Mouse (Mus musculus): Measurements from ENCODE around the gene Bsg. TPM values are rescaled to one million over a fixed set of nuclear protein-coding genes. Genes with fewer than 3 reads are reported as not detected.

Gene Bsg
- total RNA-seq (2021): 100 to 1,000 TPM; 695 to 807 TPM
- long read RNA-seq, experiment 1, transcript Bsg-205 (7 exons, 1,261 nt): major isoform, 1,038 of 1,144 reads
- long read RNA-seq, experiment 1, transcript Bsg-202 (6 exons, 1,240 nt): minor isoform, 9 of 1,144 reads
- long read RNA-seq, experiment 1, partial matches to known transcripts: 7 of 1,144 reads
- long read RNA-seq, experiment 1, other reads (novel, unspliced or antisense): 86 of 1,144 reads
- long read RNA-seq, experiment 2, transcript Bsg-202 (6 exons, 1,240 nt): minor isoform, 12 of 1,906 reads
- long read RNA-seq, experiment 2, transcript Bsg-201 (8 exons, 1,526 nt): minor isoform, 6 of 1,906 reads
- long read RNA-seq, experiment 2, transcript Bsg-205 (7 exons, 1,261 nt): major isoform, 1,749 of 1,906 reads
- long read RNA-seq, experiment 2, partial matches to known transcripts: 27 of 1,906 reads
- long read RNA-seq, experiment 2, other reads (novel, unspliced or antisense): 112 of 1,906 reads

DNA sequence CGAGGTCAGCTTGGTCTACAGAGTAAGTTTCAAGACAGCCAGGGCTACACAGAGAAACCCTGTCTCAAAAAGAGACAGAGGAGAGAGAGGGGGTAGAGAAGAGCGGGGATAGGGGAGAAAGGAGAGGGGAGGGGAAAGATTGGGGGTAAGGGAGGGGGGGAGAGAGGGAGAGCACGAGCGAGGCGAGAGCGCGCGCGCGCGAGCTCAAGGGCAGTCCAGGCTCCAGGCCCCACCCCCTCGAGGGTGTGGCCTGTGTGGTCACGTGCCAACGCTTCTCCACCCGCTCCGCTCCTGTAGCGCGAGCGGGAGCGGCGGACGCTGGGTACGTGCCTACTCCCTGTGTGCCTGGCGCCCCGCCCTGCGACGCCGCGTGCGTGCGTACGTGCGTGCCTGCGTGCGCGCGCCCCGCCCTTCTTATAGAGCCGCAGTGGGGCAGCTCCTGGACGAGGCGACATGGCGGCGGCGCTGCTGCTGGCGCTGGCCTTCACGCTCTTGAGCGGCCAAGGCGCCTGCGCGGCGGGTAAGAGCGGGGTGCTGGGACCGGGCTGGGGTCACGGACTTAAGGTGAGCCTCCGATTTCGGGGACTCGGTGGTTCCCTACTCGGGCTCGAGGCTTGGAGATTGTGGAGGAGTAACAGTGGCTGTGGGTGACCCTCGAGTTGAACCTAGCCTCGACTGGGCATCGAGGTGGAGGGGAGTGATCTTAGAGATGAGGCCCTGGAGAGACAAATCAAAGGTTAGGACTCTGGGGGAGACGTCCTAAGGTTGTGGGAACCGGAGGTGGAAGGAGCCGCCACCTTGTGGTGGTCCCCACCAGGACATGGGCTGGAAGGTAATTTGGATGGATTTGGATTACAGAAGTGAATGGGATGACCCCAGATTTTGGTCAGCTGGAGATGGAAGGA, at the start of gene Bsg:
Gene Bsg (plus strand): TSS at position 427 of the 905 bp plus-strand sequence.
- peak; percentile 97 to 99 for DNase-seq (ENCODE audit: low spot score in 2 of 2)

DNA sequence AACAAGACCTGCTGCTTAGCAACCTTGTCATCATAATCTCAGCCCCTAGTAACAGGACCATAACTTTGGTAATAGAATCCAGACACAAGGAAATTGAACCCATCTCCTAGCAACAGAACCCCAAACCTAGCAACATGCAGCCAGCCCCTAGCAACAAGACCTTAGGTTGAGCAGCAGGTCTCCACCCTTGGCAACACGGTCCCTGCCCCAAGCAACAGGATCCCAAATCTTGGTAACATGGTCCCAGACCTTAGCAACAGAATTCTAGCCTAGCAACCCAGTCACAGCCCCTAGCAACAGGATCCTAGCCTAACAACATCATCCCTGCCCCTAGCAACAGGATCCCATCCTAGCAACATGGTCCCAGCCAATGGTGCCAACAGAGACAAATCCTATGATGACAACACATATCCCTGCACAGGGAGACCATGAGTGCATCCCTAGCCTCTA, 49.3 kb upstream of the Bsg start:
- peak; percentile 72 to 74 for DNase-seq (ENCODE audit: low spot score in 2 of 2)

DNA sequence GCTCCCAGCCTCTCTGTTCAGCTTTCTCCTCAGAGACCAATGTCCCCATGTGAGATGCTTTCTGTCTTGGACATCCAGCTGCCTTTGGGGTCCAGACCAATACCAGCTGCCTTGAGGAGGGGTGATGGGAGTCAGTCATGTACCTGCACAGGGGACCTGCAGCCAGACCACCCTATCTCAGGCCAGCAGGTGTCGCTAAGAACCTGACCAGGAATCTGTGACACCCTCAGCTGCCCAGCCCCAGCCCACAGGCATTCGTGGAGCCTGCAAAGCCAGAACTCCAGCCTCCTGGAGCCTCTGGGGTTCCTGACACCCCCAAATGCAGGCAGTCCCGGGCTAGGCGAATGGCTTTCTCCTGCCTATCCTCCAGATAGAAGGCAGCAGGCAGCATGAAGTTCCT, 45.5 kb upstream of the Bsg start:
- no peak for DNase-seq (ENCODE audit: low spot score in 2 of 2)

DNA sequence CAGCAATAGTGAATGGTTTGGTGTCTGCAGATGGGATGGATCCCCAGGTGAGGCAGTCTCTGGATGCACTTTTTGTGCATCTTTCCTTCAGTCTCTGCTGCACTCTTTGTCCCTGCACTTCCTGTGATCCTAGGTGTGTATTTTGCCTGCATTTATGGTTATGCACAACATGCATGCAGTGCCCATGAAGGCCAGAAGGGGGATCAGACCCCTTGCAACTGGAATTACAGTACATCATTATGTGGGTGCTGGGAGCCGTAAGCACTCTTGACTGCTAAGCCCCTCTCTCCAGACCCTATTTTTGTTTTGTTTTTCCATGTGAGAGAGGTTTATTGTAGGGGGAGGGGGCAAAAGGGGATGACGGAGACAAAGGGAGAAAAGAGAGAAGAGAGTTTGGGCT, 44.0 kb upstream of the Bsg start:
- no peak for DNase-seq (ENCODE audit: low spot score in 2 of 2)

DNA sequence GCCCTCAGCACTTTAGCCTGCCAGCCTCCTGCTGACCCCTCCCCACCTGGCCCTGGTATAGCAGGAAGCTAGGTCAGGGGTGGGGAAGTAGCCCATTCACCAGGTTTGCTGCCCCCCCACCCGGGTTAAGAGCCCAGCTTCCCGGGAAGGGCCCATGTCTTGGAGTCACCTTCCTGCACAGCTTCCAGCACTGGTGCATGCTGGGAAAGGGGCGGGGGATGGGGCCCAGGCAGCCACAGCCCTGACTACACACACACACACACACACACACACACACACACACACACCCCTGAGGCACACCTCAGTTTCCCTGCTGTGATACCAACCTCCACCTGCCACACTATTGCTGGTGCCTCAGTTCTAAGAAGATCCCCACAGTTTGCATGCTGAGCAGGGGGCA, 42.4 kb upstream of the Bsg start:
- no peak for DNase-seq (ENCODE audit: low spot score in 2 of 2)

DNA sequence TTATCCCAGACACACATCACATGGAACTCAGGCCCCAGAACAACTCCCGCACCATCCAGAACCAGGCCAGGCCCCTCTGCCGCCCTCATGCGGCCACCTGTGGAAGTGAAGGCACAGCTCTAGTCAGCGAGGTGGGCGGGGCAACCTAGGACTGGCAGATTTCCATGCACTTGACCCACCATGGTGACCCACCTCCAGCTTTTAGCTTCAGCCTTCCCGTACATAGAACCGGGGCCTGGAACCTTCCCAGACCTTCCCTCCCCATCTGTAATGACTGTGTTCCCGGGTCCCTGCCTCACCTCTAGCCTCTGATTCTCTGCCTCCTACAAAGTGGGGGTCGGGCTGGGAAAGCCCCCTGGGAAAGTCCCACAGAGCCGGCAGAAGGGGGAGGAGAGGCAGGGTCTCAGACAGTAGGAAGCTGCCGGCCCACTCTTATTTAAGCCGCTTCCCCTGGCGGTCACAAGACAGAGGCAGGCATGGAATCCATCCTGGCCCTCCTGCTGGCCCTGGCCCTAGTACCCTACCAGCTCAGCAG, 40.1 kb upstream of the Bsg start, which contains the start of gene Madcam1:
Gene Madcam1 (plus strand): TSS at position 429 of the 535 bp plus-strand sequence.
- DNase-seq (ENCODE audit: low spot score in 2 of 2): peak in 1 of 2 experiments; percentile 56

DNA sequence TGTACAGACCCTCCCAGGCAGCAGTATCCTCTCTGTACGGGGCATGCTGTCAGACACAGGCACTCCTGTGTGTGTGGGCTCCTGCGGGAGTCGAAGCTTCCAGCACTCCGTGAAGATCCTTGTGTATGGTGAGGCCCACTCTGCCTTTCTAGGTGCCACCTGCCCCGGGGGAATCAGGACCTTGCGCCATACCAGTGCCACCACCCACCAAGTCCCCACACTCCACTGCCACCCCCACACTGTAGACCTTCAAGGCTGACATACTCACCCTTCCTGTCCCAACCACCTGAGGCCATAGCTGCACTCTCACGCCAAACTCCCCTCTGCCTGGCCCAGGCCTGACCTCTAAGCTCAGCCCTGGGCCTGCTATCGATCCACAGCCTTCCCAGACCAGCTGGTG, 39.2 kb upstream of the Bsg start:
- no peak for DNase-seq (ENCODE audit: low spot score in 2 of 2)

DNA sequence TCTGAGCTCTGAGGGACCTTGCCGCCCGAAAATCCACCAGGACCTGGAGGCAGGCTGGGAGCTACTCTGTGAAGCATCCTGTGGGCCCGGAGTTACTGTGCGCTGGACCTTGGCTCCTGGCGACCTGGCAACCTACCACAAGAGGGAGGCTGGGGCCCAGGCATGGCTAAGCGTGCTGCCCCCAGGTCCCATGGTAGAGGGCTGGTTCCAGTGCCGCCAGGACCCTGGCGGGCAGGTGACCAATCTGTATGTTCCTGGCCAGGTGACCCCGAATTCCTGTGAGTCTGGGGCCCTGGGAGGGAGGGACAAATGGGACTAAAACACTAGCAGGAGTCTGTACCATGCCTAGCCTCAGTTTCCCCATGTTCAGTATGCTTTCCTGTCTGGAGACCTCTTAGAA, 37.8 kb upstream of the Bsg start:
- DNase-seq (ENCODE audit: low spot score in 2 of 2): no peak

DNA sequence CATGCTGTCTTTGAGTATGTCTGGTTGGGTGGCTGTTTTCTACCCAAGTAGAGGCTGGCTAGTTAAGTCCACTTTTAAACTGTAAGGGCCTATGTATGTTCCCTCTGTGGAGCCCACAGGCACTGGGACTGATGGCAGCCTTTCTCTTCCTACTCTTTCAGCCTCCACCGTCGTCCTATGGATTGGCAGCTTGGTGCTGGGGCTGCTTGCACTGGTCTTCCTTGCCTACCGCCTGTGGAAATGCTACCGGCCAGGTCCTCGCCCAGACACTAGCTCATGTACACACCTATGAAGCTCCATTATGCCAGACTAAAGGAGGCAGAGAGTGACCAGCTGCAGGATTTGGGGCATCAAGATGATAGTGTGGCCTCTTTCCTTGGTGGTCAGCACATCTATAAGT, 36.2 kb upstream of the Bsg start:
- DNase-seq (ENCODE audit: low spot score in 2 of 2): no peak

DNA sequence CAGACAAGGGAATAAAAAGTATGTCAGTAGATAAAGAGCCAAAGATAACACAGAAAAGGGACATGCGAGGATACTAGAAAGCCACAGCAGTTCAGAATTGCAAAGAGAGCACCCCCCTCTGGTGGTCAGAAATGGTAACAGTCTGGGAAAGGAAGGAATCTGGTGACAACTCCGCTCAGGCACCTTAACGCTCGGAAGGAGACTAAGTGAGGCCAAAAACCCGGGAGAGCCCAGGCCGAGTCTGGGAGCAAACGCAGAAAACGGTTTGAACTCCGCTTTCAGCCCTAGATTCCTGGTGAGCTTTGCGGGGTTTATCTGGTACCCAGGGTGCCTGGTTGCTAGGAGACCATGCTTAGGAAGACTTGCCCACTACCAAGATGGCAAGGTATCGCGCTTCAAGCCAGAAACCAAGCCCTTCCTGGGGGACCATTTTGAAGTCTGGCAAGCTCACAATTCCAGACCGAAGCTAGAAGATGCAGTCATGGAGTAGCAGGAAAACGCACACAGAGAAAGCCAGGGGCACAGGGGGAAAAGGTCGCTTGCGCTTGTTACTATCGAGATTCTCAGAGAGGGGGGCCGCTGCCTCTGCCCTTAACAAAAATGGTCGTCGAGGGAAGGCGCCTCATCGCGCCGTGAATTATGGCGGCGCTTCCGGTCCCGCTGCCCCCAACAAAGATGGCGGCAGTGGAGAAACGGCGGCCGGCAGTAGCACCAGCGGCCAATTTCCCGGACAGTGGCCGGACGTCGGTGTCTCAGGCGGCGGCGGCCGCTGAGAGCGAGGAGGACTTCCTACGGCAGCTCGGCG, 35.3 kb upstream of the Bsg start, which contains the start of gene Tpgs1:
Gene Tpgs1 (plus strand): TSS at position 599 of the 805 bp plus-strand sequence.
- DNase-seq (ENCODE audit: low spot score in 2 of 2): peak; percentile 95 to 97

DNA sequence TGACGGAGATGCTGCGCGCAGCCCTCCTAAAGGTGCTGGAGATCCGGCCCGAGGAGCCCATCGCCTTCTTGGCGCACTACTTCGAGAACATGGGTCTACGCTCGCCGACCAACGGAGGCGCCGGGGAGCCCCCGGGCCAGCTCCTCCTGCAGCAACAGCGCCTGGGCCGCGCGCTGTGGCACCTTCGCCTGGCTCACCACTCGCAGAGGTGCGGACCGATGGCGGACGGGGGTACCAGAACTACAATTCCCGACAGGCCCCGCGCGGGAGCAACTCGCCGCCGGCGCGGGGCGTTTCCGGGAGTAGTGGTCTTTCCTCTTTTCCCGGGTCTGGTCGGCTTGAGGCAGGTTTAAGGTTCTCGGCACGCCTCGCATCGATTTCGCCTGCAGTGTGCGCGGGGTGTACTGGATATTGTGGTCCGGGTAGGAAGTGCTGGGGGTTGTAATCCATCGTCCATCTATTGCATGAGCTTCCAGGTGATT, 34.7 kb upstream of the Bsg start:
- peak; percentile 81 to 85 for DNase-seq (ENCODE audit: low spot score in 2 of 2)

DNA sequence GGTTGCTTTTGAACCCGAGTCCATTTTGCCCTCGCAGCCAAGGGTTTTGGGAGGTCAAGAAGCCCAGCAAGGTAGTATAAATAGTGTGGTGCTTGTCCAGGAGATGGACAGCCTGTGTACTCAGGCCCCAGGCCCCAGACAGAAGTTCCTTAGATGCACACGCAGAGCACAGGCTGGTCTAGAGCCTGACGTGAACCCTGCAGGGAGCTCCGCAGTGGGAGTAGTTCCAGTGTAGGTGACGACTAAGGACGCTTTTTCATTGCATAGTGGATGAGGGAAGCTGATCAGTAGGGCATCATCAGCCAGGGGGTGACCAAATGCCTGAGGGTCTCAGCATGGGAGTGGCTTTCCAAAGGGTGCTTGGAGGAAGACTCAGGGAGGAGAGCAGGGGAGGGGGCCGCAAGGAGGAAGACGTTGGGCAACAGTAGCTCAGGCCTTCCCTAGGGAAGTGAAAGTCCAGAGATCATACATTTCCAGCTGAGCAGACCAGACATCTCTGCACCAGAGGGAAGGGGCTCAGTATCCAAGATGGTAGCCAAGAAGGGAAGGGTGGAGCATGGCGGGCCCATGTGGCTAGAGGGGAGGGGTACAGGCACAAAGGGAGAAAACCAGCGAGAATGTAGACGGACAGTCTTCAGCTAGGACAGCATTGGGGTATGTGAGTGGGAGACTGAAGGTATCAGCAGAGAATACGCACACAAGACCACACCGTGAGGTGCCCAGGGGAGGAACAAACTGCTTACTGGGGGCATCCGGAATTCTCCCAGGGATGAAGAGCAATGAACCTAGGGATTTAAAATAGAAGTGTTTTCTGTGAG, 34.0 kb upstream of the Bsg start:
- no peak for DNase-seq (ENCODE audit: low spot score in 2 of 2)

DNA sequence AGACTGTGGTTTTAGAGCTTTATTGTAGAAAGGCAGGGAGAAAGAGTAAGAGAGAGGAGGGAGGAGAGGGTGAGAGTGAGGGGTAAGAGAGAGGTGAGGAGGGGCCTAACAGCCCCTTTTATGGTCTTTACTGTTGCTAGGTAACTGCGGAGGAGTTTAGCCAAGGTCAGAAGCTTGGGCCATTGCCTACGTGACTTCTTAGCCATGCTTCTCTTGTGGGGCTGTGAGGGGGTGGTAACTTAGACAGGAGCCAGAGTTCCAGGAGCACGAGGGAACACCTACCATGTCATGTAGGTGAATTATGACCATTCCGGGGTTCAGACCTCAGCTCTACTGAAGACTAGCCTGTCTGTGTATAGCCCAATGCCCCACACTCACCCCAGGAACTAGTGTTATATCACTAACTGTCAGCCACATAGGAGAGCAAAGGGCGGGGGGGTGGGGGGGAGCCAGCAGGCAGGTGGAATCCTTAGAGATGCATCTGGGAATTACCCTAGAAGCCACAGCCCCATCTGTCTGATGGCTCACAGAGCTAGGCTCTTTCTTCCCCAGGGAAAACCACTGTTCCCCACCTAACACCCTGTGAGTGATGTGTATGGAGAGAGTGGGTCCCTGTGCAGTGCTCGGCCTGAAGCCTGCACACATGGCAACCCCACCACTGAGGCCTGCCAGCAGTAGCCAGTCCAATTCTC, 32.7 kb upstream of the Bsg start:
- no peak for DNase-seq (ENCODE audit: low spot score in 2 of 2)

DNA sequence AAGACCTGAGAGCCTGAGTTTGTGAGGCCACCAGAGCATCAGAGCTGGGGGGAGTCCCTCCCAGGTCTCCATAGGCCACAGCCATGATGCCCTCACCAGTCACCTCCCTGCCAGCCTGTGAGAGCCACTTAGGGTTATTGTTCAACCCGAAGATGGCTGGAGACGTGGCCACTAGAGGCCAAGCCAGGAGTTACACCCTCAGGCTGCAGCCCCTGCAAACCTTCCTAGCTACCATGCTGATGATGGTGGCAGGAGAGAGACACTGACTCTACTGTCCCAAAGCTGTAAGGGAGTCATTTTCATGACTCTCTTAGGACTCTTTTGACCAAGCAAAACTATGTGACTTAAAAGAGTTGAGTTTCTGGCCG, 32.2 kb upstream of the Bsg start:
- no peak for DNase-seq (ENCODE audit: low spot score in 2 of 2)

DNA sequence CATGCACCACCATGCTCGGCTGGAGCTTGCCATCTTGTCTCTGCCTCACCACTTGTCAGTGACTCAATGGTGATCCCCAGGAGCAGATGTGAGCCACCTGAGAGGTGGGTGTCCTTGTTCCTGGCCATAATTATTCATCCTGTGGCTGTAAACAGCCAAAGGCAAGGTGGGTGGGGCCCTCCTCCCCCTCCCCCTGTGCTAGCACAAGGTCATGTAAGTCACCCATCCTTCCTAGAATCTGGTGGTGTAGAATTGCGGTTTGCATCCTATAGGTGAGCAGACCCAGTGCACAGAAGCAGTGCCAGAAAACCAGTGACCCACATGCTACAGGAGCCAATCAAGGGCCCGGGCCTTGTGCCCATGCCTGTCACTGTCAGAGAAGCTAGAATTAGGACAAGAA, 31.2 kb upstream of the Bsg start:
- DNase-seq (ENCODE audit: low spot score in 2 of 2): no peak

DNA sequence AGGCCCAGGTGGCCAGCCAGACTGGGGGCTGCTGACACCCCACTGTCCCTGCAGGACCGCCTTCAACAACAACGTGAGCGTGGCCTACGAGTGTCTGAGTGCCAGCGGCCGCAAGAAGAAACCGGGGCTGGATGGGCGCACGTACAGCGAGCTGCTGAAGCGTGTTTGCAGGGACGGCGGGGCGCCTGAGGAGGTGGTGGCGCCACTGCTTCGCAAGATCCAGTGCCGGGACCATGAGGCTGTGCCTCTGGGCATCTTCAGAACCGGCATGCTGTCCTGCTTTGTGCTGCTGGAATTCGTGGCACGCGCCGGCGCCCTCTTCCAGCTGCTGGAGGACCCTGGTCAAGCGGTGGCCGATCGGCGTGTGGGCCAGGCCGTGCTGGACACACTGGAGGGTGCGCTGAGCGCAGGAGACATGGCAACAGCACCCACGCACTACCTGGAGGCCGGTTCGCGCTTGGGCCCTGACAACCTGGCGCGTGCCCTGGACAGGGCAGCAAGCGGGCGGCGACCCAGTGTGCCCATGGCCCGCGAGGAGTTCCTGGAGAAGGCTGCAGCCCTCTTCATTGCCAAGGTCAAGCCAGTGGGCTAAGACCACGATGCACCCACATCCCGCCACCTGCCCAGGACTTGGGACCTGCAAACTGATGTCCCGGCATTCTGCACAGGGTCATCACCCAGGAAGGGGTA, 28.8 kb upstream of the Bsg start:
- DNase-seq (ENCODE audit: low spot score in 2 of 2): no peak

DNA sequence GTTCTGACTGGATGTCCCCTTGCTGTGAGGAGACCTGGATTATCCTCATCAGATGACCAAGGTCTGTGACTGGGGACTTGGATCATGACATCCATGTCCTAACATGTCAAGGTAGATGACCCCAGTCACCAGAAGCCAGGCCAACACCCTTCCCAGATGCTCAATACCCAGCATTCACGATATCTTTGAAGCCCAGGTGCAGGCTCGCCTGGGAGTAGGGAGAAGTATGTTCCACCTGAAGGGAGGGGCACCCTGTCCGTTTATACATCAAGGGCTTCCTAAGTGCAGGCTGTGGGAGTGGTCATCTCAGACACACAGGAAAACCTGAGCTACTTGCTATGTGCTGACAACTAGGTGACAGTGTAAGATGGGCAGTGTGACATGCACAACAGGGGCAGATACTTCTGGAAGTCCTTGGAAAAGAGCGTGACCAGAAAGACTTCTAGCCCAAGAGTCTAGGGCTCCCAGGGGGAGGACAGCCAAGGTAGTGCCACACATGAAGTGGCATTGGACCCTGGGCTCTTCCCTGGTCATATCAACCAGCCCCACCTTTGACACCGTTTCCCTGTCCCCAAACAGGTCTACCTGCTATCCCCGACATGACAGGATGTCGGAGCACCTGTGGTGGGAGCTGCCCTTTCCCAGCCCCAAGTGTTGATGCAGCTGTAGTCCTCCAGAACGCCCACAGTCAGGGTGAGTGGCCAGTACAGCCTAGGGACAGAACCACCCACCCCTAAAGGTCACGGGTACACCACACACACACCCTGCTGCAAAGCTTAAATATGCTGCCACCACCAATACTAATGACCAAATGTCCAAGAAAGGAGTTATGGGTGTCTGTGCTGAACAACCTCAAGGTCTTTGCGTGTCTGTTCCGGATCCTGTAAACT, 23.4 kb upstream of the Bsg start:
- DNase-seq (ENCODE audit: low spot score in 2 of 2): no peak

All from layer of hippocampus, postnatal 14 days (tissue).